Mouse (Mus musculus) ES-E14 (cell line): ENCODE results near the gene Ell. TPM values are rescaled to one million over a fixed set of nuclear protein-coding genes. Genes with fewer than 3 reads are reported as not detected.

Experiments
- DNase-seq: peaks from one replicate; pipeline ENCODE4 v3.0.0-alpha.2; 2013; ENCODE audit warnings: low read depth, low spot score
- H3K27ac ChIP-seq: 2 replicates; pipeline ENCODE4 v1.5.1; 2012; ENCODE audit warnings: low read depth, mild to moderate bottlenecking, low read length, moderate library complexity, mixed read lengths; ENCODE audit not compliant: poor library complexity, insufficient read depth, severe bottlenecking
- H3K36me3 ChIP-seq: 2 replicates; pipeline ENCODE4 v1.6.1; 2012; ENCODE audit warnings: mild to moderate bottlenecking, low read length, moderate library complexity, mixed read lengths; ENCODE audit not compliant: control insufficient read depth, poor library complexity, insufficient read depth, severe bottlenecking
- H3K4me1 ChIP-seq, 2 experiments: fragments of 150-350 bp in 1 of 2; sonication (generic) in 1 of 2; 2 replicates each; pipeline ENCODE4 v1.6.1; 2012; ENCODE audit warnings: low read length in 2 of 2, mild to moderate bottlenecking in 1 of 2, mixed read lengths in 1 of 2; ENCODE audit not compliant: control insufficient read depth in 2 of 2, insufficient read depth in 2 of 2, poor library complexity in 1 of 2
- H3K4me3 ChIP-seq, 2 experiments: fragments of 150-350 bp in 1 of 2; sonication (generic) in 1 of 2; 2 replicates each; pipeline ENCODE4 v1.5.1; 2012; ENCODE audit warnings: low read length in 2 of 2, low read depth in 1 of 2, mild to moderate bottlenecking in 1 of 2, mixed read lengths in 1 of 2; ENCODE audit not compliant: insufficient read depth in 1 of 2, poor library complexity in 1 of 2, severe bottlenecking in 1 of 2
- H3K9ac ChIP-seq: 2 replicates; pipeline ENCODE4 v1.6.1; 2012; ENCODE audit warnings: low read depth, mild to moderate bottlenecking, low read length, mixed read lengths; ENCODE audit not compliant: poor library complexity, insufficient read depth, severe bottlenecking
- H3K9me3 ChIP-seq: fragments of 150-350 bp; sonication (generic); 2 replicates; pipeline ENCODE4 v1.6.1; 2012; ENCODE audit warnings: low read depth, mild to moderate bottlenecking, low read length; ENCODE audit not compliant: control insufficient read depth, insufficient read depth
- CHD2 ChIP-seq: IDR thresholded peaks from 2 replicates; pipeline ENCODE4 v1.6.1; 2014; ENCODE audit warnings: mild to moderate bottlenecking, low read depth, low read length, inconsistent platforms
- HCFC1 ChIP-seq: IDR thresholded peaks from 2 replicates; pipeline ENCODE4 v1.6.1; 2012; ENCODE audit warnings: low read length, inconsistent platforms, borderline replicate concordance; ENCODE audit not compliant: insufficient read depth
- MAFK ChIP-seq: IDR thresholded peaks from 2 replicates; pipeline ENCODE4 v1.6.1; 2014; ENCODE audit warnings: mild to moderate bottlenecking, low read depth, low read length, inconsistent platforms; ENCODE audit not compliant: insufficient read depth
- ZC3H11A ChIP-seq: IDR thresholded peaks from 2 replicates; pipeline ENCODE4 v1.6.1; 2012; ENCODE audit warnings: low read depth, mild to moderate bottlenecking, inconsistent platforms, low read length, borderline replicate concordance
- ZNF384 ChIP-seq: IDR thresholded peaks from 2 replicates; pipeline ENCODE4 v1.6.1; 2012; ENCODE audit warnings: low read depth, low read length, inconsistent platforms
- in situ Hi-C, 2 experiments: fragments of 600-800 bp; cut with MboI; formaldehyde crosslinking; loops; one replicate each; pipeline ENCODE4 v1.15.1; 2025; ENCODE audit warnings: low sequenced_read_pairs in 2 of 2, inconsistent platforms in 1 of 2; ENCODE audit not compliant: unreplicated experiment in 2 of 2
- total RNA-seq: library from RNA; depleted of rRNA; stranded (reverse); fragments of 300-350 nt; gene quantifications from 2 replicates; pipeline ENCODE4 v1.2.3, GENCODE M21; 2012

Ell gene
- total RNA-seq, 1 experiment: 15.8 TPM

- peak overlapping the region in 1 of 2 experiments; percentile 32; a peak in 1 of 4 replicates for H3K4me3 ChIP-seq
- no peaks in the 10 kb centered on the region for H3K9me3 ChIP-seq
- H3K36me3 ChIP-seq: no peaks in the 10 kb centered on the region
- in situ Hi-C loops: no loop called here
- no peak for DNase-seq
- peaks cover 5 to 24% of the 10 kb centered on the region in 2 experiments; a peak in 2 of 4 replicates for H3K4me1 ChIP-seq
- no peak overlapping the region for H3K9ac ChIP-seq
- H3K27ac ChIP-seq: no peak overlapping the region
- TF ChIP-seq MAFK (no peak), HCFC1 (no peak)
Measured at GRCm38 (mm10) chr8:70495771-70496062, 43.5 kb upstream of the Ell start.

GRCm38 (mm10) chr8:70500386-70501301, 38.6 kb upstream of the Ell start:
- peaks cover 7 to 17% of the 10 kb centered on the region in 2 experiments; a peak in 2 of 4 replicates for H3K4me1 ChIP-seq
- in situ Hi-C loops: no loop called here
- no peak for TF ChIP-seq MAFK
- no peak for TF ChIP-seq ZC3H11A
- no peak for TF ChIP-seq HCFC1
- TF ChIP-seq ZNF384: no peak
- no peak for TF ChIP-seq CHD2
- H3K36me3 ChIP-seq: peaks cover 10% of the 10 kb centered on the region; the same call in 1 of the 2 replicates
- no peaks in the 10 kb centered on the region for H3K9me3 ChIP-seq
- H3K27ac ChIP-seq: no peak overlapping the region
- no peak for DNase-seq
- H3K9ac ChIP-seq: peak overlapping the region; percentile 66
- peak overlapping the region; percentile 59 to 68 for H3K4me3 ChIP-seq

- peak overlapping the region in 1 of 2 experiments; percentile 7; a peak in 2 of 4 replicates for H3K4me3 ChIP-seq
- in situ Hi-C loops: no loop called here
Measured at GRCm38 (mm10) chr8:70501820-70502529, 37.3 kb upstream of the Ell start.

GRCm38 (mm10) chr8:70502540-70502939, 36.7 kb upstream of the Ell start:
- 0 out of 2 replicates have a peak overlapping the region, but pooled peaks have one; percentile 34 for H3K9ac ChIP-seq
- H3K4me1 ChIP-seq: peaks cover 7 to 17% of the 10 kb centered on the region in 2 experiments; a peak in 2 of 4 replicates
- DNase-seq: no peak
- peaks cover 11% of the 10 kb centered on the region for H3K36me3 ChIP-seq
- in situ Hi-C loops: no loop called here
- H3K9me3 ChIP-seq: no peaks in the 10 kb centered on the region
- H3K27ac ChIP-seq: no peak overlapping the region
- H3K4me3 ChIP-seq: peak overlapping the region in 1 of 2 experiments; percentile 7; a peak in 2 of 4 replicates
- TF ChIP-seq CHD2 (no peak), ZC3H11A (no peak), HCFC1 (no peak), MAFK (no peak), ZNF384 (no peak)

More at GRCm38 (mm10) chr8:70501820-70502529, 37.3 kb upstream of the Ell start:
- TF ChIP-seq CHD2 (no peak), HCFC1 (no peak), ZNF384 (no peak), ZC3H11A (no peak), MAFK (no peak)
- 0 out of 2 replicates have a peak overlapping the region, but pooled peaks have one; percentile 34 for H3K9ac ChIP-seq
- H3K36me3 ChIP-seq: peaks cover 10% of the 10 kb centered on the region; the same call in 1 of the 2 replicates
- peaks cover 7 to 17% of the 10 kb centered on the region in 2 experiments; a peak in 2 of 4 replicates for H3K4me1 ChIP-seq
- H3K27ac ChIP-seq: no peak overlapping the region
- H3K9me3 ChIP-seq: no peaks in the 10 kb centered on the region
- no peak for DNase-seq
